Mouse (Mus musculus): ENCODE results near the gene Sprr1b. TPM values are rescaled to one million over a fixed set of nuclear protein-coding genes. Genes with fewer than 3 reads are reported as not detected.
"Not testable (repeated sequence)": the region's sequence is repeated elsewhere in the genome, so short reads cannot be mapped to it uniquely, and the experiment has no call there.

Gene Sprr1b
- total RNA-seq (2021): not detected
- long read RNA-seq, experiment 1: 0 reads
- long read RNA-seq, experiment 2: 0 reads

DNA sequence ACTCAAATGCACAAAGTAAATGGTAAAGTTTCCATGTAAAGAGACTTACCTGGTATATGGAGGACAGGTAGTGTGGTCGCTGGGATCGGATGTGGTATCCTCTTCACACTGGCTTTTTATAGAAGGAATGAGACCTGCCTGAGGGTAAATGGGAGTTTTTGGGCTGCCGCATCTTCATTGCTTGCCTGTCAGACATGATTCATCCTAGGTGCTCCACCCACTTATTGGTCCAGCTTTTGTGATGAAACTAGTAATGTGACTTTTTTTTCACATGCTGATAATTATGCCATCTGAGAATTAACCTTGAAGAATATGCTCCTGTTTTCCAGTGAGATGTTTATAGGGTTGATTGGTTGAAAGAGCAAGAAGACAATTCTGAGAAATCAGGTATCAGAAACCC lies at the start of gene Sprr1b:
Sprr1b (minus strand) TSS at position 101 of the 400 bp plus-strand sequence.
- DNase-seq (ENCODE audit: low spot score in 2 of 2): no peak

DNA sequence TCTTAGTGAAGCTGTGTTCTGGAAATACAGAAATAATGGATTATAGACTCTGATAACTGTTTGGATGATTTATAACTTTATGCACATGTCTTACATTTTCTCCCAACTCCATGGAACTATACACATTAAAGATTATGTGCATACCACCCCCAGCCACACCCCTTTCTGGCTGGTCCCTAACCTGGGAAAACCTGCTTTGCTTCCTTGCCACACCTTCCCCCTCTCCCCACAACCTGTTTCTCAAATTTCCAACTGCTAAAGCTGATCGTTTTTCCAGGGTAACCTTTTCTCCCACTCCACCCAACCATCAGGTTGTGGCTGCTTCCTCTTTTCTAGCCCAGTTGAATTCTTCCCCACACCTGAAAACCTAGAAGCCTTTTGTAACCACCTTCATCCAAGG lies 47.7 kb upstream of the Sprr1b start:
- no peak for DNase-seq (ENCODE audit: low spot score in 2 of 2)

- no peak for DNase-seq (ENCODE audit: low spot score in 2 of 2)
Measured at GRCm38 (mm10) chr3:92485863-92486262, 47.3 kb upstream of the Sprr1b start, which contains the start of gene Sprr1a. TSS of gene Sprr1a (minus strand) at chr3:92485895.

GRCm38 (mm10) chr3:92481249-92481648 lies 42.7 kb upstream of the Sprr1b start:
- DNase-seq (ENCODE audit: low spot score in 2 of 2): not testable (repeated sequence)

GRCm38 (mm10) chr3:92470111-92470510 lies 31.5 kb upstream of the Sprr1b start:
- no peak for DNase-seq (ENCODE audit: low spot score in 2 of 2)

GRCm38 (mm10) chr3:92467424-92467823 lies 28.8 kb upstream of the Sprr1b start:
- no peak for DNase-seq (ENCODE audit: low spot score in 2 of 2)

DNA sequence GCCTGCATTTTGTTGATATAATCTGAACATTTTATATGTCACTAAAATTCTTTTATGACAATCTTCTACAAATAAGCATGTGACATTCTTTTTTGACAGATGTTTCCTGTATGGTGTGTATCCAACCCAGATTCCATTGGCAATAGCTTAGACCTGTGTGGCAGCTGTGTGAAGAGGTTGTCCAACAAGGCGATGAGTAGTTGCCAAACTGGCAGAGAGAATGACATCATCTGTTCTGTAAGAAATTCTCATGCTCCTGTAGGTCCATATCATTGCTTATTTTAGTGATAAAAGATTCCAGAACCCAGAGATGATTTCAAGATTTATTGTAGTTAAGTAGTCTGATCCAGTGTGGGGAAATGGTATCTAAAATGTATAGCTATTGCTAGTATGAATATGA lies 28.0 kb upstream of the Sprr1b start:
- no peak for DNase-seq (ENCODE audit: low spot score in 2 of 2)

- DNase-seq (ENCODE audit: low spot score in 2 of 2): no peak
Measured at GRCm38 (mm10) chr3:92458620-92459019, 20.0 kb upstream of the Sprr1b start, which contains the start of gene Sprr3. TSS of gene Sprr3 (minus strand) at chr3:92458720.

DNA sequence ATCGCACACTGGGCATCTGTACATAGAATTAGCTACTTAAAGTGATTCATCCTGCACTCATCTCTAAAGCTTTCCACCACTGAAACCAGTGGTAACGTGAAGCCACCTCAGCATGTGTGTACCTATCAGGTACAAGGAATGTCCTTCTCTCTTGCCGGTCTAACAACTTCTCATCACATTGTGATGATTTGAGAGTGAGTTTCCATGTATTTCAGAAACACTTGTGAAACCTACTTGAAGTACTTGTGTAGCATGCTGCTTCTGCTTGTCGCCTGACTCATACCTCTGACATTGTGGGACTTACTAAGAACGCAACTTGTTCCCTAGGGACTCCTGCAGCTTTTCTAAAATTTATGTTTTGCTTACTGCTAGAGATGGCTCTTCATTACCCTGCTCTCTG lies 16.6 kb upstream of the Sprr1b start:
- no peak for DNase-seq (ENCODE audit: low spot score in 2 of 2)

DNA sequence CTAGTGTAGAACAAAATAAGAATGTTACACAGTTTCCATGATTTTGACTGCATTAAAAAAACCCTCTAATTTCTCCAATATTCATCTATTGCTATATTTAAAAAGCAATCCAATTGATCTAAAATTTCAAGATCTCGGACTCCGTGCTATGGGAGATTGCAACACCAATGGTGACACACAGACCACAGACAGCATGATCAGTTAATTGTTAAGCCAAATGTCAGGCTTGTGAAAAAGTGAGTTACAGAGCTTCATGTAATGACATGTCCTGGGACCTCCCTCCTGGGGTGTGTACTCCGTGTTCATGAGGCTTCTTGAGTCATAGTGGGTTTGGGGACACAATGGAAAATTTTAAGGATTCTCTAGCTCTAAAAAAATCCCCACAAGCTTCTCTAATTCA lies 1.6 kb upstream of the Sprr1b start:
- no peak for DNase-seq (ENCODE audit: low spot score in 2 of 2)

GRCm38 (mm10) chr3:92432282-92432681 lies 6.3 kb downstream of the Sprr1b start, which contains the start of gene Sprr2k:
TSS of gene Sprr2k (plus strand) at chr3:92432582.
- no peak for DNase-seq (ENCODE audit: low spot score in 2 of 2)

- no peak for DNase-seq (ENCODE audit: low spot score in 2 of 2)
Measured at GRCm38 (mm10) chr3:92429323-92429722, 9.3 kb downstream of the Sprr1b start, which contains the start of gene Gm9774. TSS of gene Gm9774 (minus strand) at chr3:92429423.

DNA sequence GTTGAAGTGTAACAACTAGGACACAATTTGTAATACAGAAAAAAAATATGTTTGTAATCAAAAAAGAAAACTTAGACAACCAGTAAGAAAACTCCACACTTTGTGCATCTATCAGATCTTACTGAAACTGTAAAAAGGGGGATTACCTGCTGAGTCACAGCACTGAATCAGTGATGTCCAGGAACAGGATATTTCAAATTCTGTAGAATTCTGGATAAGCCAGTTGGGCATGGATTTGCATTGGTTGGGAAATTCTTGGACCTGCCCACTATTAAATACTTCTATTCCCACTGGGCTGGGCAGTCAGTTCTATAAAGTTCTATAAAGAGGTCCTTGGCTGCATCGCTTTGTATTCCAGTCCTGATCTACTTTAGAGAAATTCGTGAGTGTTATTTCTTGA lies 20.8 kb downstream of the Sprr1b start, which contains the start of gene Sprr2j-ps:
Sprr2j-ps (plus strand) TSS at position 301 of the 400 bp plus-strand sequence.
- no peak for DNase-seq (ENCODE audit: low spot score in 2 of 2)

DNA sequence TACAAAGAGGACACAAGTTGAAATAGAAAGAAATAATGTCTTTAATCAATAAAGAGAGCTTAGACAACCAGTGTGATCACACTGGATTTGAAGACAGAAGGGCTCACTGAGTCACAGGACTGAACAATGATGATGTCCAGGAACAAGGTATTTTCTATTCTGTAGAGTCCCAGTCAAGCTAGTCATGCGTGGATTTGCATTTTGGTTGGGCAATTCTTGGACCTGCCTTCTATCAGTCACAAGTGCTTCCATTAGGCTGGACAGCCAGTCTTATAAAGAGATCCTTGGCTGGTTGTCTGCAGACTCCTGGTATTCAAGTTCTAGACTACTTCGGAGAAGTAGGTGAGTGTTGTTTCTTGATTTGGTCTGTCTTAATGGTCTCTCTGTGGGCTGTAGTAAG lies 30.9 kb downstream of the Sprr1b start, which contains the start of gene Sprr2i:
Sprr2i (plus strand) TSS at position 301 of the 400 bp plus-strand sequence.
- DNase-seq (ENCODE audit: low spot score in 2 of 2): no peak

DNA sequence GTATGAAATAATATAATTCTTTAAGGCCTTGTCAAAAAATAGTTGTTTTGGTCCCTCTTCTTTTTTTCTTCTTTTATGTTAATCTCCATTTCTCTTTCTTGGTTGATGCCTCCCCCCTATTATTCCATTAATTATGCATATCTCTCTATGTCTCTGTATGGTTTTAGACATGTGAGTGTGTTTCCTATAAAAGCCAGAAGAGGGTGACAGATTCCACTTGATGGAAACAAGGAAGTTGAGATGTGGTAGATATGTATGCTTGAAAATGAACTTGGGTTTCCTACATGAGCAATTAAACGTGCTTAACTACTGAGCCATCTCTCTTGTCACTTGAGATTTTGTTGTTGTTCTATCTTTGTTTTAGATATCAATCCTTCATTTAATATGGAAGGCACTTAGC lies 44.3 kb downstream of the Sprr1b start:
- DNase-seq (ENCODE audit: low spot score in 2 of 2): no peak

Other genes starting within 250 kb of the Sprr1b start
- gene Sprr2a1, start 223.0 kb downstream of the Sprr1b start, total RNA-seq (2021): not detected
- gene Sprr2a2, start 222.9 kb downstream of the Sprr1b start, total RNA-seq (2021): not detected
- gene Sprr2a3, start 153.4 kb downstream of the Sprr1b start, total RNA-seq (2021): not detected
- gene Sprr2b, start 122.2 kb downstream of the Sprr1b start, total RNA-seq (2021): not detected
- gene Sprr2d, start 99.6 kb downstream of the Sprr1b start, total RNA-seq (2021): not detected
- gene Sprr2e, start 86.6 kb downstream of the Sprr1b start, total RNA-seq (2021): not detected
- not detected for gene Sprr2f, start 73.6 kb downstream of the Sprr1b start, total RNA-seq (2021)
- gene Sprr2h, start 53.1 kb downstream of the Sprr1b start, total RNA-seq (2021): not detected
- not detected for gene Sprr2i, start 30.8 kb downstream of the Sprr1b start, total RNA-seq (2021)
- not detected for gene Sprr2j-ps, start 20.7 kb downstream of the Sprr1b start, total RNA-seq (2021)
- 10 to 100 TPM in 1 of 2 experiments, 1 to 10 TPM in 1; 9.3 to 12.2 TPM for gene Gm9774, start 9.4 kb downstream of the Sprr1b start, total RNA-seq (2021)
- not detected for gene Sprr2k, start 6.2 kb downstream of the Sprr1b start, total RNA-seq (2021)
- not detected for gene Sprr3, start 19.9 kb upstream of the Sprr1b start, total RNA-seq (2021)
- under 1 TPM; 0.39 to 0.68 TPM for gene Sprr1a, start 47.1 kb upstream of the Sprr1b start, total RNA-seq (2021)
- gene Sprr4, start 61.7 kb upstream of the Sprr1b start, total RNA-seq (2021): not detected
- gene 2310046K23Rik, start 95.7 kb upstream of the Sprr1b start, total RNA-seq (2021): not detected
- not detected for gene Ivl, start 134.9 kb upstream of the Sprr1b start, total RNA-seq (2021)
- gene Smcp, start 150.2 kb upstream of the Sprr1b start, total RNA-seq (2021): not detected
- not detected for gene 2210017I01Rik, start 168.7 kb upstream of the Sprr1b start, total RNA-seq (2021)
- not detected for gene Lce6a, start 182.9 kb upstream of the Sprr1b start, total RNA-seq (2021)
- gene Lce1a1, start 209.5 kb upstream of the Sprr1b start, total RNA-seq (2021): not detected
- not detected for gene Lce1b, start 218.1 kb upstream of the Sprr1b start, total RNA-seq (2021)
- gene Lce1a2, start 231.5 kb upstream of the Sprr1b start, total RNA-seq (2021): not detected
- gene Lce1c, start 240.5 kb upstream of the Sprr1b start, total RNA-seq (2021): not detected
- gene Lce1d, start 248.4 kb upstream of the Sprr1b start, total RNA-seq (2021): not detected

Measured in adrenal gland, postnatal 4 days (tissue).